Mouse (Mus musculus): ENCODE data around the gene Bnipl.

DNA sequence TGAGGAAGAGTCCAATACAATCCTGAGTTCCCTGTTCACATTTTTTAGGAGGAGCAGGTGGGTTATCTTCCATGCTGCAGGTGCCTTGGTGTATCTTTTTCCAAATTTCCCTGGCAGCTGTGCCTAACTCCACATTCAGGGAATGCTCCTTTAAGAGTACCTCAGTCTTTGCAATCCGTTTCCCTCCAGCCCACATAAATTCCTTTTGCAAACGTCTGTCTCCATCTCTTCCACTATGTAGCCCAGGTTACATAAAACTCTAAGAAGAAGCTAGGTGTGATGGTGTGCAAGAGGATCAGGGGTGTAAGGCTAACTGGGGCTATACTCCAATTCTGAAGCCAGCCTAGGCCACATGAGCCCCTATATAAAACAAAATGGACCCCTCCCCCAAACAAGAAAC, 7.9 kb downstream of the Bnipl start:
- TF ChIP-seq CTCF (IDR thresholded peaks at IDR 0.05; ENCODE audit: borderline replicate concordance, insufficient read depth, low read length) (no peak), POLR2A (IDR thresholded peaks at IDR 0.05; ENCODE audit: low read depth, low read length) (no peak)

All from embryonic fibroblast, embryonic 13.5 days (primary cell).